Mouse (Mus musculus) naive thymus-derived CD4-positive, alpha-beta T cell, adult 5 months (primary cell): ENCODE results near the gene Zfp229. TPM values are rescaled to one million over a fixed set of nuclear protein-coding genes. Genes with fewer than 3 reads are reported as not detected.

ENCODE experiments used
- polyA plus RNA-seq: library from polyadenylated mRNA; unstranded; fragments of 100-300 nt; shearing (Covaris generic); gene quantifications from one replicate; pipeline ENCODE4 v1.2.1, GENCODE M21; 2017

Zfp229 gene
- polyA plus RNA-seq = 0.40 TPM

DNA sequence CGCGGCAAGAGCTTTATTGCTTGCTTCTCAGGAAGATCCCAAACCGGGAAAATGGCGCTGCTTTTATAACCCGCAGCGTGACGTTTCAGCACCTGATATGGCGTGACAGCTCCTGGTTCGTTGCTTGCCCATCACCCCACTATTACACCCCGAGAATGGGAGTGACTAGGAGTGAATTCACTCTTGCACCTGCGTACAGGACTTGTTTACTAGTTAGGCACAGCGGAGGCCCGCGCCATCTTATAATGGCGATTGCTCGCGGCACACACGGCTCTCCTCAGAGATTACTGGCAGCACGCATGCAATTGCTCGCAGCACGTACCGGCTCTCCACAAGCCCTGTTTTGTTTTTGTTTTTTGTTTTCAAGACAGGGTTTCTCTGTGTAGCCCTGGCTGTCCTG, at the start of gene Zfp229:
Gene Zfp229 (plus strand): TSS at position 301 of the 400 bp plus-strand sequence.

DNA sequence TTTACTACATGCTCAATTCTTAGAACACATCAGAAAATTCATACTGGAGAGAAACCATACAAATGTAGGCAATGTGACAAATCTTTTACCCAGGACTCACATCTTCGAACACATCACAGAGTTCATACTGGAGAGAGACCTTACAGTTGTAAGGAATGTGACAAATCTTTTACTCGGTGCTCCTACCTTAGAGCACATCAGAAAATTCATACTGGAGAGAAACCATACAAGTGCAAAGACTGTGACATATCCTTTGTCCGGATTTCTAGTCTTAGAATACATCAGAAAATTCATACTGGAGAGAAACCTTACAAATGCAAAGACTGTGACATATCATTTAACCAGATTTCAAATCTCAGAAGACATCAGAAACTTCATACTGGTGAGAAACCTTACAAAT, 39.0 kb upstream of the Zfp229 start, which contains the start of gene Gm10226:
Gene Gm10226 (plus strand): TSS at position 301 of the 400 bp plus-strand sequence.

GRCm38 (mm10) chr17:21707343-21707996, 23.1 kb upstream of the Zfp229 start, which contains the start of gene Zfp760:
Gene Zfp760 (plus strand): TSS chr17:21707741.

Other genes starting within 250 kb of the Zfp229 start
- 79.1 TPM for gene Zfp53, start 241.8 kb upstream of the Zfp229 start, polyA plus RNA-seq
- gene Zfp52, start 195.3 kb upstream of the Zfp229 start, polyA plus RNA-seq = 9.0 TPM
- 0.56 TPM for gene Zfp948, start 163.8 kb upstream of the Zfp229 start, polyA plus RNA-seq
- gene Zfp983, start 80.2 kb upstream of the Zfp229 start, polyA plus RNA-seq = 4.0 TPM
- 6.8 TPM for gene Gm10226, start 38.9 kb upstream of the Zfp229 start, polyA plus RNA-seq
- gene Zfp760, start 23.1 kb upstream of the Zfp229 start, polyA plus RNA-seq = 0.56 TPM
- 0.32 TPM for gene Zfp820, start 115.0 kb downstream of the Zfp229 start, polyA plus RNA-seq
- gene Zfp995, start 179.1 kb downstream of the Zfp229 start, polyA plus RNA-seq = 8.0 TPM
- 24.4 TPM for gene Zfp942, start 231.7 kb downstream of the Zfp229 start, polyA plus RNA-seq
- 10.5 TPM for gene Zfp943, start 231.8 kb downstream of the Zfp229 start, polyA plus RNA-seq